Mouse (Mus musculus) kidney, postnatal 0 days (tissue): ENCODE results near the gene Npepps. TPM values are rescaled to one million over a fixed set of nuclear protein-coding genes. Genes with fewer than 3 reads are reported as not detected.
"Not testable (repeated sequence)": the region's sequence is repeated elsewhere in the genome, so short reads cannot be mapped to it uniquely, and the experiment has no call there.

ENCODE experiments used
- ATAC-seq: fragments of 200-750 bp; cut with Nextera tagmentation; replicated peaks from 2 replicates; pipeline ENCODE4 v1.8.0; 2017; ENCODE audit warnings: low read depth, moderate number of reproducible peaks, moderate TSS enrichment, moderate library complexity; ENCODE audit not compliant: low FRiP score
- DNase-seq: peaks from one replicate; pipeline ENCODE4 v3.0.0-alpha.2; 2016; ENCODE audit warnings: low spot score
- H3K27ac ChIP-seq: fragments of 300-500 bp; sonication (generic); 2 replicates; pipeline ENCODE4 v1.5.1; 2014; ENCODE audit warnings: mild to moderate bottlenecking
- H3K27me3 ChIP-seq: fragments of 300-500 bp; sonication (generic); 2 replicates; pipeline ENCODE4 v1.6.1; 2014; ENCODE audit warnings: low read length, mixed read lengths; ENCODE audit not compliant: insufficient read depth
- H3K36me3 ChIP-seq: fragments of 300-500 bp; sonication (generic); 2 replicates; pipeline ENCODE4 v1.6.1; 2014; ENCODE audit warnings: low read length, mixed read lengths; ENCODE audit not compliant: insufficient read depth
- H3K4me1 ChIP-seq: fragments of 300-500 bp; sonication (generic); replicated peaks from 2 replicates; pipeline ENCODE4 v1.6.1; 2014; ENCODE audit warnings: antibody characterized with exemption, low read length, mixed read lengths; ENCODE audit not compliant: insufficient read depth
- H3K4me2 ChIP-seq: fragments of 300-500 bp; sonication (generic); 2 replicates; pipeline ENCODE4 v1.6.1; 2014; ENCODE audit warnings: mild to moderate bottlenecking, low read length, moderate library complexity, mixed read lengths
- H3K4me3 ChIP-seq: fragments of 300-500 bp; sonication (generic); replicated peaks from 2 replicates; pipeline ENCODE4 v1.5.1; 2014; ENCODE audit warnings: low read depth, low read length
- H3K9ac ChIP-seq: fragments of 300-500 bp; sonication (generic); 2 replicates; pipeline ENCODE4 v1.6.1; 2014; ENCODE audit warnings: low read depth, low read length
- H3K9me3 ChIP-seq: fragments of 300-500 bp; sonication (generic); replicated peaks from 2 replicates; pipeline ENCODE4 v1.6.1; 2016; ENCODE audit warnings: low read length, inconsistent platforms, mixed read lengths
- CTCF ChIP-seq: IDR thresholded peaks from 2 replicates; pipeline ENCODE4 v1.5.1; 2016; ENCODE audit warnings: antibody characterized with exemption, low read depth, mild to moderate bottlenecking, moderate library complexity
- WGBS: fragments of 180-500 bp; shearing (Covaris S2); extraction: QIAGEN DNeasy Blood & Tissue Kit; methylation state at CpG from one replicate; pipeline ENCODE4 v1.1.7; 2014; 5-methylcytosine and 5-hydroxymethylcytosine counted together
- polyA plus RNA-seq: library from polyadenylated mRNA; unstranded; fragments of >200 nt; fragmentation: Nextera tagmentation; extraction: Ambion mirVana; gene quantifications from 2 replicates; pipeline ENCODE4 v1.2.1, GENCODE M21; 2015

Npepps gene
- polyA plus RNA-seq, 1 experiment from 2014 or later: 46.5 TPM

DNA sequence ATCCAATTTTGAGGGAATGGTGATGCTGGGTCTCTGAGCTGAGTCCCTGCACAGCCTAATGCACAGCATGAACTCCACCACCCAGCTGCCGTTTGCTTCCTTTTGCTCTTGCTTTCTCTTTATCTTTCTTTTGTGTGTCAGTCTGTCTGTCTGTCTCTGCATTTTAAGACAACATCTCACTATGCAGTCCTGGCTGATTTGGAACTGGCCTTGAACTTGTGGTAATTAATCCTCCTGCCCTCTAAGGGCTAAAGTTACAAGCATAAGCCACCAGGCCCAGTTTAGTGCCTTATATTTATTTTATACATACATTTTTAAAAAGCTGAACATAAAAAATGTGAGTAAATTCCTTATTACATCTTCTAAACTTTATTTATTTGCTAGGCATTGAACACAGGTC, 4.4 kb downstream of the Npepps start:
- DNase-seq (no peak), ATAC-seq (no peak)
- Histone ChIP-seq H3K36me3 (no peaks in the 10 kb centered on the region), H3K9me3 (no peaks in the 10 kb centered on the region), H3K9ac (no peak overlapping the region), H3K4me2 (no peak overlapping the region), H3K4me1 (peaks cover 10% of the 10 kb centered on the region; the same call in 1 of the 2 replicates), H3K27ac (no peak overlapping the region), H3K4me3 (no peak overlapping the region), H3K27me3 (no peaks in the 10 kb centered on the region)
- TF ChIP-seq CTCF: no peak
- WGBS: 21% methylated on average over 1 of the region's 1 CpGs

DNA sequence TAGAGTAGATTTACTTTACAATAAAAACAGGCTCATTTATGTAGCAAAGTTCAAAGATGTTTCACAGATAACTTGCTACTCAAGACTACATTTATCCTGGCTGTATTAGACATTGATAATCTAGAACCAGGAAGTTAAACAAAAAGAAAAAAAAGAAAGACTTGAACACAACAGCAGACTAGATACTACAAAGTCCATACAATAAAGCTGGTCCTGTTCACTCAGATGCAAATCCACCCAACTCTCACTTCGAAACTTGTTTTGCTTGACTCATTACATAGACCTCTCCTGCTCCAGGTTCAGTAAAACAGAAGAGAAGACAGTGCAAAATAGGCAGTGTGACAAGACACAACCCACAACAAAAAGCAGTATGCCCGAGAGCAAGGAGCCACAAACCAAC, 5.1 kb downstream of the Npepps start:
- Histone ChIP-seq H3K27me3 (no peaks in the 10 kb centered on the region), H3K9me3 (no peaks in the 10 kb centered on the region), H3K9ac (no peak overlapping the region), H3K36me3 (no peaks in the 10 kb centered on the region), H3K4me3 (no peak overlapping the region), H3K27ac (no peak overlapping the region), H3K4me1 (peaks cover 10% of the 10 kb centered on the region; the same call in 1 of the 2 replicates), H3K4me2 (no peak overlapping the region)
- DNase-seq (no peak), ATAC-seq (no peak)
- WGBS: 91% methylated on average over 2 of the region's 2 CpGs
- no peak for TF ChIP-seq CTCF

DNA sequence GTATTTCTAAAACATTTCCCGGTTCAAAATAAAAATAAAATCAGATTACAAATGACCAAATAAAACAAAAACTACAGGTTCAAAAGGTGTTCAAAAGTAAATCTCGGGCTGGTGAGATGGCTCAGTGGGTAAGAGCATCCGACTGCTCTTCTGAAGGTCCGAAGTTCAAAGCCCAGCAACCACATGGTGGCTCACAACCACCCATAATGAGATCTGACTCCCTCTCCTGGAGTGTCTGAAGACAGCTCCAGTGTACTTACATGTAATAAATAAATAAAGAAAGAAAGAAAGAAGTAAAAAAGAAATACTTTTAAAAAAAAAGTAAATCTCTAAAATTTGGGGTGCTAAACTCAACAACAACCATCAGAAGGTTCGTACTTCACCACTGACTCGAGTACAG, 5.5 kb downstream of the Npepps start:
- H3K36me3 ChIP-seq, H3K9ac ChIP-seq, H3K27ac ChIP-seq, H3K27me3 ChIP-seq, H3K4me2 ChIP-seq, H3K9me3 ChIP-seq, ATAC-seq, H3K4me3 ChIP-seq, DNase-seq: not testable (repeated sequence)
- 90% methylated on average over 6 of the region's 6 CpGs for WGBS
- peaks cover 10% of the 10 kb centered on the region; the same call in 1 of the 2 replicates for H3K4me1 ChIP-seq

DNA sequence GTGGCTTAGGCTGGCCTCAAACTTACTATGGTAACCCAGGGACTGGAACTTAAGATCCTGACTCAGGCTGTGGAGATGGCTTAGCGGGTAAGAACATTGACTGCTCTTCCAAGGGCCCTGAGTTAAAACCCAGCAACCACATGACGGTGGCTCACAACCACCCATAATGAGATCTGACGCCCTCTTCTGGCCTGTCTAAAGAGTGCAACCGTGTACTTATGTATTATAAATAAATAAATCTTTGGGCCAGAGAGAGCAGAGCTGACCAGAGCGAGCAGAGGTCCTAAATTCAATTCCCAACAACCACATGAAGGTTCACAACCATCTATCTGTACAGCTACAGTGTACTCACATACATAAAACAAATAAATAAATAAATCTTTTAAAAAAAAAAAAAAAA, 6.8 kb downstream of the Npepps start:
- H3K27ac ChIP-seq: no peak overlapping the region
- WGBS: 89% methylated on average over 5 of the region's 5 CpGs
- peaks cover 5% of the 10 kb centered on the region; the same call in 1 of the 2 replicates for H3K4me1 ChIP-seq
- no peak for DNase-seq
- no peaks in the 10 kb centered on the region for H3K9me3 ChIP-seq
- TF ChIP-seq CTCF: no peak
- no peaks in the 10 kb centered on the region for H3K36me3 ChIP-seq
- ATAC-seq: no peak
- H3K9ac ChIP-seq: no peak overlapping the region
- no peak overlapping the region for H3K4me3 ChIP-seq
- H3K4me2 ChIP-seq: no peak overlapping the region
- no peaks in the 10 kb centered on the region for H3K27me3 ChIP-seq

DNA sequence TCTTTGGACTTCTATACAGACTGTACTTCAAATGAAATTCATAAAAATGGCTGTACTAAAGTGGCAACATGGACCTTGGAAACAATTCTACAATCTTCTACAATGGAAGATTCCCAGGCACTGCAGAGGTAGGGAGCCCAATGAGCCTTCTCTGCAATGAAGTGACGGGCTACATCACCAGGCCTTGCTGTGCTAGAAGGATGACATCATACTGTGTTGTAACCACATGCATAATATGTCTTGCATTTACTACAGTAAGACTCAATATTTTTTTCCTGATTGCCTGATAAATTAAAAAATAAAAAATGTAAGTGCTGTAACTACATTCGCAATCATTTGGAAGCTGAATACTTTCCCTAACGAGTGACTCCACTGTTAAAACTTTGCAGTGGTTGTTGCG, 7.6 kb downstream of the Npepps start:
- 92% methylated on average over 4 of the region's 4 CpGs for WGBS

DNA sequence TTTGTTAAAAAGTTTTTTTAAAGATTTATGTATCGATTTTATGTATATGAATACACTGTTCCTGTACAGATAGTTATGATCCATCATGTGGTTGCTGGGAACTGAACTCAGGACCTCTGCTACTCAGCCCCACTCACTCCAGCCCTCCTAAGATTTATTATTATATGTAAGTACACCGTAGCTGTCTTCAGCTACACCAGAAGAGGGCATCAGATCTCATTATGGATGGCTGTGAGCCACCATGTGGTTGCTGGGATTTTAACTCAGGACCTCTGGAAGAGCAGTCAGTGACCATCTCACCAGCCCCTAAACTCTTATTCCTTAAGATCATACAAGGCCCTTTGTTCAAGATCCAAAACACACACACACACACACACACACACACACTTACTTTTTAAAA, 10.4 kb downstream of the Npepps start:
- H3K4me3 ChIP-seq, H3K4me2 ChIP-seq, H3K9me3 ChIP-seq, DNase-seq, ATAC-seq, H3K4me1 ChIP-seq, H3K36me3 ChIP-seq, H3K27ac ChIP-seq, H3K27me3 ChIP-seq, H3K9ac ChIP-seq: not testable (repeated sequence)
- 75% methylated on average over 2 of the region's 2 CpGs for WGBS
- TF ChIP-seq CTCF: peak; percentile 41

More for the DNA sequence above, 7.6 kb downstream of the Npepps start:
- no peak for TF ChIP-seq CTCF
- no peak for ATAC-seq
- Histone ChIP-seq H3K27ac (no peak overlapping the region), H3K9ac (no peak overlapping the region), H3K4me1 (no peaks in the 10 kb centered on the region), H3K36me3 (no peaks in the 10 kb centered on the region), H3K4me2 (no peak overlapping the region), H3K27me3 (no peaks in the 10 kb centered on the region), H3K4me3 (no peak overlapping the region), H3K9me3 (no peaks in the 10 kb centered on the region)
- DNase-seq: no peak

DNA sequence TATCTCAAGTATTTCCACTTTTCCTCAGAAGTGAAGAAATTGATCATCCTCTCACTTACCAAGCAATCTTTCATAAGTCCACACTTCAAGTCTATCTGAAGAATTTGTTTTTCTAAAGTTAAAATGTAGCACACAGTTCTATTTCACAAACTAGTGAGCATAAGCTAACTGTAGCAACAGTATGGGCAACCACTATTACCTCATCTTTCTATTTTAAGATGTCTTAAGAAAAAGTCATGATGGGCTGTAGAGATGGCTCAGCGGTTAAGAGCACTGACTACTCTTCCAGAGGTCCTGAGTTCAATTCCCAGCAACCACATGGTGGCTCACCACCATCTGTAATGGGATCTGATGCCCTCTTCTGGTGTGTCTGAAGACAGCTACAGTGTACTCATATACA, 13.9 kb downstream of the Npepps start:
- H3K9ac ChIP-seq, H3K4me3 ChIP-seq, ATAC-seq: not testable (repeated sequence)

DNA sequence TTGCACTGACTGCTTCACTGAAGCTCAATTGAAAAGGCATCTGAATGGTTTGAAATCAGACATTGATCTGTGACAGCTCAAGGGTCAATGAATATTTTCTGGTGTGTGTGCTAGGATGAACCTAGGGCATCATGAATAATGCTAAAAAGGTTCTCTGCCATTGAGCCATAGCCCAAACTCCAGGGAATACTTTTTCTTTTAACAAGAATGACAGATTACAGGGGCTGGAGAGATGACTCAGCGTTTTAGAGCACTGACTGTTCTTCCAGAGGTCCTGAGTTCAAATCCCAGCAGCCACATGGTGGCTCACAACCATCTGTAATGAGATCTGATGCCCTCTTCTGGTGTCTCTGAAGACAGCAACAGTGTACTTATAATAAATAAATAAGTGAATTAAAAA, 30.8 kb downstream of the Npepps start:
- WGBS: 73% methylated on average over 1 of the region's 1 CpGs

More for the DNA sequence above, 13.9 kb downstream of the Npepps start:
- WGBS: 90% methylated on average over 1 of the region's 1 CpGs
- not testable (repeated sequence) for H3K4me2 ChIP-seq, H3K9me3 ChIP-seq, DNase-seq, H3K36me3 ChIP-seq, H3K27ac ChIP-seq, H3K4me1 ChIP-seq, H3K27me3 ChIP-seq

More for the DNA sequence above, 30.8 kb downstream of the Npepps start:
- not testable (repeated sequence) for H3K27ac ChIP-seq, H3K9ac ChIP-seq, H3K4me3 ChIP-seq, ATAC-seq, H3K4me2 ChIP-seq, H3K27me3 ChIP-seq, DNase-seq, H3K9me3 ChIP-seq, H3K4me1 ChIP-seq
- H3K36me3 ChIP-seq: peaks cover 19% of the 10 kb centered on the region
